Mouse (Mus musculus) liver, postnatal 0 days (tissue): ENCODE results near the gene Olfr718-ps1. TPM values are rescaled to one million over a fixed set of nuclear protein-coding genes. Genes with fewer than 3 reads are reported as not detected.
A peak's percentile ranks its signal among the peaks of the same experiment; 100 is the strongest.

Experiments used
- ATAC-seq: fragments of 200-750 bp; cut with Nextera tagmentation; 2 replicates; pipeline ENCODE4 v1.8.0; 2017; ENCODE audit warnings: mild to moderate bottlenecking, moderate library complexity
- DNase-seq: peaks from one replicate; pipeline ENCODE4 v3.0.0-alpha.2; 2016
- H3K27ac ChIP-seq: fragments of 300-500 bp; sonication (generic); 2 replicates; pipeline ENCODE4 v1.5.1; 2014; ENCODE audit warnings: antibody characterized with exemption, moderate library complexity, mild to moderate bottlenecking, low read depth
- H3K27me3 ChIP-seq: fragments of 300-500 bp; sonication (generic); 2 replicates; pipeline ENCODE4 v1.6.1; 2014; ENCODE audit warnings: low read length, control low read depth, mixed read lengths; ENCODE audit not compliant: insufficient read depth
- H3K36me3 ChIP-seq: fragments of 300-500 bp; sonication (generic); replicated peaks from 2 replicates; pipeline ENCODE4 v1.6.1; 2014; ENCODE audit warnings: mild to moderate bottlenecking, control low read depth, low read length, moderate library complexity, mixed read lengths; ENCODE audit not compliant: insufficient read depth
- H3K4me1 ChIP-seq: fragments of 300-500 bp; sonication (generic); 2 replicates; pipeline ENCODE4 v1.6.1; 2014; ENCODE audit warnings: antibody characterized with exemption, mild to moderate bottlenecking, control low read depth; ENCODE audit not compliant: insufficient read depth
- H3K4me2 ChIP-seq: fragments of 300-500 bp; sonication (generic); 2 replicates; pipeline ENCODE4 v1.6.1; 2014; ENCODE audit warnings: low read depth, mild to moderate bottlenecking, low read length, moderate library complexity, mixed read lengths
- H3K4me3 ChIP-seq: fragments of 300-500 bp; sonication (generic); 2 replicates; pipeline ENCODE4 v1.5.1; 2014; ENCODE audit warnings: low read depth, low read length
- H3K9ac ChIP-seq: fragments of 300-500 bp; sonication (generic); replicated peaks from 2 replicates; pipeline ENCODE4 v1.6.1; 2014; ENCODE audit warnings: mild to moderate bottlenecking, moderate library complexity
- H3K9me3 ChIP-seq: fragments of 300-500 bp; sonication (generic); 2 replicates; pipeline ENCODE4 v1.6.1; 2016; ENCODE audit warnings: mild to moderate bottlenecking, control low read depth, low read length, mixed read lengths
- CTCF ChIP-seq: sonication (generic); IDR thresholded peaks from 2 replicates; pipeline ENCODE4 v1.5.1; 2016; ENCODE audit warnings: antibody characterized with exemption, low read depth
- EP300 ChIP-seq: IDR thresholded peaks from 2 replicates; pipeline ENCODE4 v1.6.1; 2016; ENCODE audit warnings: antibody characterized with exemption, low read depth, mild to moderate bottlenecking
- WGBS: fragments of 180-500 bp; shearing (Covaris S2); extraction: QIAGEN DNeasy Blood & Tissue Kit; methylation state at CpG from one replicate; pipeline ENCODE4 v1.1.7; 2014; ENCODE audit not compliant: insufficient replicate concordance; 5-methylcytosine and 5-hydroxymethylcytosine counted together
- polyA plus RNA-seq: library from polyadenylated mRNA; unstranded; fragments of >200 nt; fragmentation: Nextera tagmentation; extraction: Ambion mirVana; gene quantifications from 2 replicates; pipeline ENCODE4 v1.2.1, GENCODE M21; 2015

Olfr718-ps1 gene
- polyA plus RNA-seq, 1 experiment from 2014 or later, result 0.11 TPM

DNA sequence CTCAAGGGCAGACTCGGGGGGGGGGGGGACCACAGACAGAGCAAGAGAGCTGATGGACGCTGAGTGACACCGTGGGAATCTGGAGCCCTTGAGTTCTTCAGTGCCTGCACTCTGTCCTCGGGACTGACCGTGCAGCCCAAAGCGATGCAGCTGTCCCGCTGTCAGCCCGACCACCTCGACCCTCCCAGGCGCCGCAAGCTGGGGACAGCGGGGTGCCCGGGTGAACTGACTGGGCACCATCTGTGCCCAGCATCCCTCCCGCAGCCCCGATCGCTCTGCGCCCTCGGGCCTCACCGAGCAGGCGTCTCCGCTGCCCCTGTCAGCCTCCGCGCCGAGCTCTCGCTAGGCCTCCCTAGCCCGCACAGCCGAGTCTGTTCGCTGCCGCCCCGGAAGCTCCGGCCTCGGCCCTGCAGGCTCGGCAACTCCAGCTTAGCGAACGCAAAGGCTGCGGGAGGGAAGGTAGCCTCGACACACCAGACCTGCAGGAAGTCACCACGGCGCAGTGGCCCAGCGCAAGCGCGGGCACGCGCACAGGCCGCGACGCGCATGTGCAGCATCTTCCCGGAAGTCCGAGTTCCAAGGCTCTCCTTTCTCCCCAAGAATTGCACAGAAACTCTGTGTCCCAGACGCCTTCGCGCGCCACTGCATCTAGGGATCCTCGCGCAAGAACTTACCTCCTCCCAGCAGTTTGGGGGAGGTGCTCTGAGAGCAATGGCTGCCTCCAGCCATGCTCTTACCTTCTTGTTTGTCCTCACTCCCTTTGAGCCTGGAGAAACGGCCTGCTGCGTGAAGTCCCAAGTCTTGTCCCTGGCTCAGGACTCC is 33.1 kb upstream of the Olfr718-ps1 start, which contains the start of the genes Rbak and Spdye4b:
Gene Rbak, minus strand, starts transcription at position 521 of the 822 bp plus-strand sequence.
Gene Spdye4b, plus strand, starts transcription at position 763 of the 822 bp plus-strand sequence.
- H3K9me3 ChIP-seq, result no peaks in the 10 kb centered on the region; the same call in 1 of the 2 replicates
- peaks cover 7% of the 10 kb centered on the region for H3K4me1 ChIP-seq
- peak within 1 kb of the TSS; percentile 86 for H3K9ac ChIP-seq
- WGBS, result under 1% methylated on average over 55 of the region's 58 CpGs
- ATAC-seq (peak; percentile 98), DNase-seq (peak; percentile 90)
- no peaks in the 10 kb centered on the region for H3K27me3 ChIP-seq
- no peak for TF ChIP-seq CTCF
- TF ChIP-seq EP300, result no peak
- H3K4me2 ChIP-seq, result peak within 1 kb of the TSS; percentile 97
- H3K4me3 ChIP-seq, result peak within 1 kb of the TSS; percentile 80
- H3K27ac ChIP-seq, result peak within 1 kb of the TSS; percentile 67; the same call in 1 of the 2 replicates
- peaks cover 18% of the 10 kb centered on the region for H3K36me3 ChIP-seq

DNA sequence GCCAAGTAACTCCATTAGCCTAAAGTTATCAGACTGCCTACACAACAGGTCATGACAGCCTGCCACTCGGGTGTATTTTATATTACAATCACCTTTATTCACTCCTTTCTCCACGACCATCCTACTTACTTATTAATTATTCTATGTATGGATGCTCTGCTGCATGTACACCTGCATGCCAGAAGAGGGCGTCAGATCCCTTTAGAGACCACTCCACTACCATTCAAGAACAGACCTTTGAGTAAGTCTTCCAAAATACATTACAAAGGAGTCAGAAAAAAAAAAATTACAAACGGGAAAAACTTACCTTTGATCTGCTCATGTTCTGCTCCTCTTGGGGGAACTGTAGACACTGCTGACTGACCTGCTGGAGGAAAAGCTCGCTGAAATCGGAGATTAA is 31.8 kb upstream of the Olfr718-ps1 start:
- TF ChIP-seq EP300 (no peak), CTCF (peak; percentile 66)
- 44% methylated on average over 6 of the region's 6 CpGs for whole genome bisulfite sequencing
- ATAC-seq (no peak), DNase-seq (no peak)
- Histone ChIP-seq H3K4me2 (peak overlapping the region; percentile 97), H3K9ac (no peak overlapping the region; the same call in 1 of the 2 replicates), H3K4me3 (no peak overlapping the region), H3K9me3 (peaks cover under 1% of the 10 kb centered on the region), H3K27me3 (no peaks in the 10 kb centered on the region), H3K4me1 (peaks cover 7% of the 10 kb centered on the region), H3K27ac (no peak overlapping the region), H3K36me3 (peaks cover 31% of the 10 kb centered on the region)

DNA sequence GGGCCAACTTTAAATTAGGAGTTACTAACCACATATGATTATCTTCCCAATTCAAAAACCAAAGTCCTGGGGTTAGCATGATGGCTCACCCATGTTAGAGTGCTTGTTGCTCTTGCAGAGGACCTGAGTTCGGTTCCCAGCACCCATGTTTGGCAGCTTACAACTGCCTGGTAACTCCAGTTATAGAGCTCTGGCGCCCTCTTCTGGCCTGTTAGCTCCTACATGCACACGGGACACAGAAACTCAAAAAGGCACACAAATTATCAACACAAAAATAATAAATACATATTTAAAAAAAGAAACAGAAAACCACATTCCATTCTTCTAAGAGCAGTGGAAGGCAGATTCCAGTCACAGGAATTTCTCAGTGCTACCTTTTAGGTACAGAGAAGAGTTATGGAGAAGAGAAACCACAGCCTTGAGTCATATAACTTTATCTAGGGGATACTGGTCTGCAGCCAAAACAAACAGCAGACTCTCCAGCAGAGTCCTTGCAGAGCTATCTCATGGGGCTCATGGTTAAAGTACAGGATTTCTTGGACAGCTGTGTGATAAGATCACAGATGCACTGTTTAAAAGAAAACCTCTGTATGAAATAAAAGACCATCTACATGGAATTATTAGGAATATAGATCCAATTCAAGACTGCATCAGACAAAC is 30.3 kb upstream of the Olfr718-ps1 start:
- DNase-seq, result no peak
- H3K27me3 ChIP-seq, result no peaks in the 10 kb centered on the region
- H3K4me1 ChIP-seq, result peaks cover 7% of the 10 kb centered on the region
- TF ChIP-seq CTCF (peak; percentile 28), EP300 (no peak)
- no peak overlapping the region for H3K4me3 ChIP-seq
- peaks cover 46% of the 10 kb centered on the region for H3K36me3 ChIP-seq
- no peak overlapping the region for H3K9ac ChIP-seq
- 88% methylated on average over 3 of the region's 3 CpGs for WGBS
- no peak for ATAC-seq
- H3K27ac ChIP-seq, result no peak overlapping the region
- peaks cover 7% of the 10 kb centered on the region for H3K9me3 ChIP-seq
- H3K4me2 ChIP-seq, result no peak overlapping the region

DNA sequence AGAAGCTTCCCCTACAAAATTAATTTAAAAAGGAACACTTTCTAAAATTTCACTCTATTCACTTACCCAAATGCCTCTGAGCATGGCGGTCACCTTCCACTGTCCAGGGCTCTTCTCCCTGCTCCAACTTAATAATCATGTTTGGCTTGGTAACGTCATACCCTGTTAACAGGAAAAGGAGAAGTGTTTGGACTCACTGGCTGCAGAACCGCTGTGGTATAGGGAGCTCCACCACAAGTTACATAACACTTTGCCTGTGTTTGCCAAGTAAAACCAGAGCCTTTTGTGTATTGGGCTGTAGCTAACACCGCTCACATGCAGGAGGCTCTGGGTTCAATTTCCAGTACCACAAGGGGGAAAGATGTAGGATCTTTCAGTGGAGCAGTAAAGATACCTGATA is 28.6 kb upstream of the Olfr718-ps1 start:
- no peak for DNase-seq

DNA sequence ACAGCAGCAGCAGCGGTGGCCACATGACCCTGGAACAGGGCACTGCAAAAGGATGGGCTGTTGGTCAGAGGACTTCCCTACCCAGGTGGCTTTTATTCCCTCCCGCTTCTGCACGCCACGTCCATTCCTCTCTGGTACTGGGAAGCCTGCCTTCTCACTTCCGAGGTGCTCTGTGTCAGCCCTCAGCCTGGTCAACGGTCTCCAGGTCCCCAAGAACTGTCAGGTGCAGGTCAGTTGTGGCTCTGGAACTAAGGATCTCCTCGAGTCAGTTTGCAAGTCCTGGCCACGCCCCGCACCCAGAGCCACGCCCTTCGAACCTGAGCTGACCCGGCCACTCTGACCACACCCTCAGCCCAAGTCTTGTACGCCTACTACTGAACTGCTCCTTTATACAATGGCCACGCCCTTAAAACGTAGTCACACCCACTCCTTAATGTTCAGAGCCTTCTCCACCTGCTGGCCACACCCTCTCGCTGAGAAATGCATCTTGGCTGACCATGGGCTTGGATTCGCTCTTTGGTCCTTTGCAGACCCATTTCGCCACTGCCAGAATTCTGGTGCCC is 18.2 kb upstream of the Olfr718-ps1 start:
- WGBS, result 19% methylated on average over 18 of the region's 18 CpGs
- peak; percentile 29; the same call in 1 of the 2 replicates for ATAC-seq
- Histone ChIP-seq H3K9me3 (no peaks in the 10 kb centered on the region), H3K27me3 (no peaks in the 10 kb centered on the region), H3K4me1 (peaks cover 6% of the 10 kb centered on the region), H3K27ac (no peak overlapping the region), H3K9ac (no peak overlapping the region), H3K36me3 (no peaks in the 10 kb centered on the region), H3K4me3 (no peak overlapping the region), H3K4me2 (peak overlapping the region; percentile 53)
- TF ChIP-seq CTCF (no peak), EP300 (no peak)
- peak; percentile 40 for DNase-seq

More for the DNA sequence above, 28.6 kb upstream of the Olfr718-ps1 start:
- no peak overlapping the region for H3K9ac ChIP-seq
- H3K4me1 ChIP-seq, result peaks cover 7% of the 10 kb centered on the region
- no peak overlapping the region for H3K4me3 ChIP-seq
- H3K36me3 ChIP-seq, result peaks cover 47% of the 10 kb centered on the region
- H3K4me2 ChIP-seq, result no peak overlapping the region
- H3K27me3 ChIP-seq, result no peaks in the 10 kb centered on the region
- TF ChIP-seq CTCF (no peak), EP300 (no peak)
- no peak overlapping the region for H3K27ac ChIP-seq
- no peak for ATAC-seq
- WGBS, result 70% methylated on average over 4 of the region's 4 CpGs
- H3K9me3 ChIP-seq, result peaks cover 7% of the 10 kb centered on the region

DNA sequence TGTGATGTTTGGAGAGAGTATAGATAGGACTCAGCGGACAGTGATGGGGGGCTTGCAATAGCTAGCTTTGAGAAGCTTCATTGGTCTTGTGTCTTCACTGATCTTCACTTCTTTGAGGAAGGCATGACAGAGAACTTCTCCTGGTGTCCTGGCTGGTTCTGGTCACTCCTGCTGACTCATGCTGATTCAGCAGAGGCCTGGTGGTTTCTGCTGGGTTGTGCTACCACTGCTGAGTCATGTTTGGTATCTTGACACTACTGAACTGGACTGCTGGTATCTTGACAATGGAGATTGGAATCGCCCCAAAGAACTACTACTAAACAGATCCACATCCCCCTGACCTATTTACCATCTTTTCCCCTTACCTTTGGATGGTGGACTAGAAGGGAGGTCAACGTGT is 8.2 kb upstream of the Olfr718-ps1 start:
- H3K27ac ChIP-seq, result no peak overlapping the region
- 80% methylated on average over 3 of the region's 3 CpGs for WGBS
- no peak for ATAC-seq

More for the DNA sequence above, 8.2 kb upstream of the Olfr718-ps1 start:
- H3K36me3 ChIP-seq, result no peaks in the 10 kb centered on the region
- H3K4me3 ChIP-seq, result no peak overlapping the region
- H3K27me3 ChIP-seq, result peaks cover 13% of the 10 kb centered on the region
- no peaks in the 10 kb centered on the region; the same call in 1 of the 2 replicates for H3K9me3 ChIP-seq
- H3K4me1 ChIP-seq, result no peaks in the 10 kb centered on the region
- DNase-seq, result no peak
- no peak overlapping the region for H3K4me2 ChIP-seq
- no peak for TF ChIP-seq EP300
- TF ChIP-seq CTCF, result no peak
- H3K9ac ChIP-seq, result no peak overlapping the region
